Mouse (Mus musculus) induced T-regulatory cell, adult 2 months (primary cell): ENCODE results near the gene Sele.
"Not testable (repeated sequence)": the region's sequence is repeated elsewhere in the genome, so short reads cannot be mapped to it uniquely, and the experiment has no call there.

Source experiments
- DNase-seq: peaks from one replicate; pipeline ENCODE4 v3.0.0-alpha.2; 2012; ENCODE audit warnings: low read depth

Gene Sele

GRCm38 (mm10) chr1:164047934-164048333 lies at the start of gene Sele:
TSS of gene Sele (plus strand) at chr1:164048234.
- no peak for DNase-seq

GRCm38 (mm10) chr1:164001831-164002452 lies 46.1 kb upstream of the Sele start:
- no peak for DNase-seq

GRCm38 (mm10) chr1:164004311-164004710 lies 43.7 kb upstream of the Sele start:
- DNase-seq, result no peak

GRCm38 (mm10) chr1:164009235-164009634 lies 38.8 kb upstream of the Sele start:
- peak; percentile 80 for DNase-seq

GRCm38 (mm10) chr1:164014616-164015015 lies 33.4 kb upstream of the Sele start:
- DNase-seq, result no peak

GRCm38 (mm10) chr1:164018221-164018896 lies 29.7 kb upstream of the Sele start:
- no peak for DNase-seq

- DNase-seq, result no peak
Observed at GRCm38 (mm10) chr1:164019789-164020188, 28.2 kb upstream of the Sele start.

- not testable (repeated sequence) for DNase-seq
Observed at GRCm38 (mm10) chr1:164020746-164021145, 27.3 kb upstream of the Sele start.

- DNase-seq, result peak; percentile 31
Observed at GRCm38 (mm10) chr1:164022106-164022505, 25.9 kb upstream of the Sele start.

- DNase-seq, result no peak
Observed at GRCm38 (mm10) chr1:164025685-164026084, 22.3 kb upstream of the Sele start.

- peak; percentile 37 for DNase-seq
Observed at GRCm38 (mm10) chr1:164027416-164027815, 20.6 kb upstream of the Sele start.

- no peak for DNase-seq
Observed at GRCm38 (mm10) chr1:164040385-164041135, 7.5 kb upstream of the Sele start.

- no peak for DNase-seq
Observed at GRCm38 (mm10) chr1:164043549-164043948, 4.5 kb upstream of the Sele start.

GRCm38 (mm10) chr1:164053561-164053960 lies 5.5 kb downstream of the Sele start:
- peak; percentile 47 for DNase-seq

GRCm38 (mm10) chr1:164054800-164055199 lies 6.8 kb downstream of the Sele start:
- DNase-seq, result peak; percentile 65

- no peak for DNase-seq
Observed at GRCm38 (mm10) chr1:164060071-164060470, 12.0 kb downstream of the Sele start.

- peak; percentile 83 for DNase-seq
Observed at GRCm38 (mm10) chr1:164061278-164061677, 13.2 kb downstream of the Sele start.

GRCm38 (mm10) chr1:164061925-164062324 lies 13.9 kb downstream of the Sele start, which contains the start of gene Sell:
TSS of gene Sell (plus strand) at chr1:164061982.
- peak; percentile 75 for DNase-seq

GRCm38 (mm10) chr1:164062856-164063255 lies 14.8 kb downstream of the Sele start:
- peak; percentile 52 for DNase-seq

GRCm38 (mm10) chr1:164063745-164064144 lies 15.7 kb downstream of the Sele start:
- peak; percentile 67 for DNase-seq

- peak; percentile 73 for DNase-seq
Observed at GRCm38 (mm10) chr1:164069261-164069660, 21.2 kb downstream of the Sele start.

- DNase-seq, result peak; percentile 53
Observed at GRCm38 (mm10) chr1:164070461-164070860, 22.4 kb downstream of the Sele start.

- DNase-seq, result peak; percentile 79
Observed at GRCm38 (mm10) chr1:164071111-164071510, 23.1 kb downstream of the Sele start.
